Mouse (Mus musculus): ENCODE measurements around the gene Atad5.

DNA sequence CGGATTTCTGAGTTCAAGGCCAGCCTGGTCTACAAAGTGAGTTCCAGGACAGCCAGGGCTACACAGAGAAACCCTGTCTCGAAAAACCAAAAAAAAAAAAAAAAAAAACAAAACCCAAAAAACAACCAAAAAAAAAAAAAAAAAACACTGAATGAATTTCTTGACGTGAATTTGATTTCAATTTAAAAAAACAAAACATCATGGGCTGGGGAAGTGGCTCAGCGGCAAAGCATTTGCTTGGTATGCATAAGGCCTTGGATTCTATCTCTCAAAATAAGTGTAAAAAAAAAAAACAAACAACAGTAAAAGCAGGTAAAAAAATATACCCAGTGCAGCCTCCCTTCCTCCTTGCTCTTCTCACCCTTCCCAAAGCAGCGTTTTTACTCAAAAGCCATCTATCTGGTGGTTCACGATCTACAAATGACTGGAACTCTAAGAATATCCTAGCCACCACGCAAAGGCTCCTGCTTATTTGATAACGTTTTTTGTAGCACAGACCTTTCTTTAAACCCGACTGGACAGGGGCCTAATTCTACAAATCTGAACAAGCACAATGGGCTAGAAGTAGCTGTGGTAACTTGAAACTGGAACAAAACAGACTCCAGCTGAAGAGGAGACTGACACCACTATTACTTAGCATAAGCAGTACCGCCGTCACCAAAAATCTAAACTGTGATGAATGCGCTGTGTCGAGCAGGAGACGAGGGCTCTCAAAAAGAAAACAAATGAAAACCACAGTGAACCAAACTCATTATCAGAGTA lies 11.2 kb upstream of the Atad5 start:
- TF ChIP-seq NANOG (IDR thresholded peaks at IDR 0.05; ENCODE audit: borderline replicate concordance, low read length) (no peak), CTCF (conservative IDR thresholded peaks at IDR 0.05; ENCODE audit: low read length) (no peak)

Data from E14TG2a.4 (cell line).